Mouse (Mus musculus) MEL (cell line): ENCODE measurements around the gene A630089N07Rik. TPM values are rescaled to one million over a fixed set of nuclear protein-coding genes. Genes with fewer than 3 reads are reported as not detected.
"Not testable (repeated sequence)": the region's sequence is repeated elsewhere in the genome, so short reads cannot be mapped to it uniquely, and the experiment has no call there.

Experiments used
- DNase-seq: peaks from one replicate; pipeline ENCODE4 v3.0.0; 2011; ENCODE audit warnings: low read depth, low spot score
- H3K27ac ChIP-seq: 2 replicates; pipeline ENCODE4 v1.5.1; 2012; ENCODE audit warnings: low read depth, mild to moderate bottlenecking, control low read depth, low read length, moderate library complexity; ENCODE audit not compliant: control insufficient read depth
- H3K27me3 ChIP-seq, 2 experiments: fragments of 150-350 bp in 1 of 2; sonication (generic) in 1 of 2; 2 replicates each; pipeline ENCODE4 v1.6.1; 2012; ENCODE audit warnings: low read length in 2 of 2, mild to moderate bottlenecking in 2 of 2, improper control_type of control experiment in 1 of 2, moderate library complexity in 1 of 2; ENCODE audit not compliant: insufficient read depth in 2 of 2, control insufficient read depth in 1 of 2
- H3K36me3 ChIP-seq, 2 experiments: 2 replicates each; pipeline ENCODE4 v1.6.1; 2012 to 2014; ENCODE audit warnings: low read length in 2 of 2, improper control_type of control experiment in 1 of 2, inconsistent platforms in 1 of 2, mild to moderate bottlenecking in 1 of 2; ENCODE audit not compliant: insufficient read depth in 2 of 2, control insufficient read depth in 1 of 2
- H3K4me1 ChIP-seq, 2 experiments: fragments of 150-350 bp in 1 of 2; sonication (generic) in 1 of 2; 2 replicates each; pipeline ENCODE4 v1.6.1; 2012; ENCODE audit warnings: low read length in 2 of 2, improper control_type of control experiment in 1 of 2, mild to moderate bottlenecking in 1 of 2; ENCODE audit not compliant: insufficient read depth in 2 of 2, control insufficient read depth in 1 of 2
- H3K4me3 ChIP-seq, 2 experiments: fragments of 150-350 bp in 1 of 2; sonication (generic) in 1 of 2; 2 replicates each; pipeline ENCODE4 v1.5.1; 2012; ENCODE audit warnings: low read depth in 2 of 2, low read length in 2 of 2, mild to moderate bottlenecking in 2 of 2, moderate library complexity in 2 of 2, control low read depth in 1 of 2, improper control_type of control experiment in 1 of 2; ENCODE audit not compliant: control insufficient read depth in 1 of 2, insufficient read depth in 1 of 2
- H3K79me2 ChIP-seq: 2 replicates; pipeline ENCODE4 v1.6.1; 2012; ENCODE audit warnings: mild to moderate bottlenecking, low read length, moderate library complexity; ENCODE audit not compliant: control insufficient read depth, poor library complexity, insufficient read depth
- H3K9ac ChIP-seq: 2 replicates; pipeline ENCODE4 v1.6.1; 2012; ENCODE audit warnings: low read depth, mild to moderate bottlenecking, control low read depth, low read length, moderate library complexity; ENCODE audit not compliant: control insufficient read depth, poor library complexity, severe bottlenecking
- H3K9me3 ChIP-seq: fragments of 150-350 bp; sonication (generic); replicated peaks from 2 replicates; pipeline ENCODE4 v1.6.1; 2012; ENCODE audit warnings: mild to moderate bottlenecking, low read length, improper control_type of control experiment, moderate library complexity; ENCODE audit not compliant: insufficient read depth
- CTCF ChIP-seq, 3 experiments: IDR thresholded peaks in 2 of 3; conservative IDR thresholded peaks in 1 of 3; 2 replicates each; pipeline ENCODE4 v1.5.1; 2011 to 2012; ENCODE audit warnings: low read length in 3 of 3, low read depth in 2 of 3, mild to moderate bottlenecking in 2 of 3, improper control_type of control experiment in 1 of 3, inconsistent platforms in 1 of 3, mixed read lengths in 1 of 3, moderate library complexity in 1 of 3; ENCODE audit not compliant: control insufficient read depth in 1 of 3, insufficient read depth in 1 of 3, poor library complexity in 1 of 3, severe bottlenecking in 1 of 3
- GABPA ChIP-seq: IDR thresholded peaks from 2 replicates; pipeline ENCODE4 v1.6.1; 2012; ENCODE audit warnings: low read depth, mild to moderate bottlenecking, inconsistent platforms, low read length, improper control_type of control experiment, moderate library complexity
- KAT2A ChIP-seq: conservative IDR thresholded peaks from 2 replicates; pipeline ENCODE4 v1.6.1; 2012; ENCODE audit warnings: low read depth, low read length, improper control_type of control experiment, inconsistent platforms
- RAD21 ChIP-seq: IDR thresholded peaks from 2 replicates; pipeline ENCODE4 v1.6.1; 2011; ENCODE audit warnings: mild to moderate bottlenecking, low read depth, low read length, improper control_type of control experiment
- SMC3 ChIP-seq: IDR thresholded peaks from 2 replicates; pipeline ENCODE4 v1.6.1; 2011; ENCODE audit warnings: low read depth, low read length, improper control_type of control experiment
- ZMIZ1 ChIP-seq: IDR thresholded peaks from 2 replicates; pipeline ENCODE4 v1.6.1; 2012; ENCODE audit warnings: low read depth, mild to moderate bottlenecking, inconsistent platforms, low read length, improper control_type of control experiment, moderate library complexity
- polyA plus RNA-seq, 2 experiments: library from polyadenylated mRNA; stranded (reverse) in 1 of 2; unstranded in 1 of 2; fragments of >175 nt in 1 of 2; fragments of >200 nt in 1 of 2; gene quantifications; 2 replicates each; pipeline versions ENCODE4 v1.2.1 to v1.2.4; 2012; ENCODE audit warnings: low replicate concordance in 2 of 2, low read depth in 1 of 2; ENCODE audit not compliant: insufficient read length in 2 of 2, insufficient read depth in 1 of 2, missing spikeins in 1 of 2
- total RNA-seq: library from RNA; depleted of rRNA; stranded (reverse); fragments of 300-350 nt; gene quantifications from 2 replicates; pipeline ENCODE4 v1.2.3, GENCODE M21; 2012

The A630089N07Rik gene
- total and polyA plus RNA-seq, 3 experiments = 7.4 to 539 (median 9.8) TPM

- TF ChIP-seq ZMIZ1 = no peak
- TF ChIP-seq GABPA = no peak
- TF ChIP-seq SMC3 = peak; percentile 77
These were observed 40.6 kb downstream of the A630089N07Rik start (continued) for GRCm38 (mm10) chr16:98041676-98042075.

- H3K27me3 ChIP-seq, H3K4me1 ChIP-seq, H3K9ac ChIP-seq, H3K27ac ChIP-seq, H3K4me3 ChIP-seq, H3K36me3 ChIP-seq, H3K79me2 ChIP-seq, DNase-seq, H3K9me3 ChIP-seq: not testable (repeated sequence)
These were observed 47.3 kb downstream of the A630089N07Rik start for GRCm38 (mm10) chr16:98034971-98035370.

GRCm38 (mm10) chr16:98026186-98026585 is 56.1 kb downstream of the A630089N07Rik start:
- not testable (repeated sequence) for DNase-seq, H3K4me3 ChIP-seq, H3K4me1 ChIP-seq, H3K9ac ChIP-seq, H3K27ac ChIP-seq, H3K27me3 ChIP-seq, H3K9me3 ChIP-seq, H3K79me2 ChIP-seq, H3K36me3 ChIP-seq

GRCm38 (mm10) chr16:98022657-98023345 is 59.4 kb downstream of the A630089N07Rik start:
- Histone ChIP-seq H3K4me3 (no peak overlapping the region), H3K4me1 (no peaks in the 10 kb centered on the region), H3K36me3 (peaks cover 0 to 1% of the 10 kb centered on the region in 2 experiments; a peak in 2 of 4 replicates), H3K27ac (no peak overlapping the region), H3K9ac (no peak overlapping the region), H3K27me3 (no peaks in the 10 kb centered on the region), H3K79me2 (no peaks in the 10 kb centered on the region; the same call in 1 of the 2 replicates), H3K9me3 (no peaks in the 10 kb centered on the region)
- DNase-seq = peak; percentile 96
- no peak for TF ChIP-seq KAT2A
- TF ChIP-seq SMC3 = peak; percentile 25; the same call in 1 of the 2 replicates
- peak in 2 of 3 experiments; percentile 16 to 42; a peak in 3 of 6 replicates for TF ChIP-seq CTCF (IDR thresholded peaks at IDR 0.05 in 2 of 3, conservative IDR thresholded peaks at IDR 0.05 in 1 of 3; ENCODE audit: control insufficient read depth in 1 of 3, insufficient read depth in 1 of 3, low read depth in 2 of 3, low read length in 3 of 3, poor library complexity in 1 of 3, severe bottlenecking in 1 of 3)
- TF ChIP-seq RAD21 = peak; percentile 33
